Mouse (Mus musculus) kidney, embryonic 16.5 days (tissue): ENCODE measurements around the gene Igsf11. TPM values are rescaled to one million over a fixed set of nuclear protein-coding genes. Genes with fewer than 3 reads are reported as not detected.

ENCODE experiments used
- ATAC-seq: fragments of 200-750 bp; cut with Nextera tagmentation; 2 replicates; pipeline ENCODE4 v1.8.0; 2017; ENCODE audit warnings: moderate TSS enrichment; ENCODE audit not compliant: low FRiP score, low TSS enrichment
- H3K27ac ChIP-seq: fragments of 300-500 bp; sonication (generic); 2 replicates; pipeline ENCODE4 v1.5.1; 2014; ENCODE audit warnings: low read length
- H3K27me3 ChIP-seq: fragments of 300-500 bp; sonication (generic); 2 replicates; pipeline ENCODE4 v1.6.1; 2014; ENCODE audit warnings: low read length, control low read depth, mixed read lengths; ENCODE audit not compliant: insufficient read depth
- H3K36me3 ChIP-seq: fragments of 300-500 bp; sonication (generic); 2 replicates; pipeline ENCODE4 v1.6.1; 2014; ENCODE audit warnings: low read length, control low read depth, mixed read lengths; ENCODE audit not compliant: insufficient read depth
- H3K4me1 ChIP-seq: fragments of 300-500 bp; sonication (generic); 2 replicates; pipeline ENCODE4 v1.6.1; 2014; ENCODE audit warnings: low read length, control low read depth, mixed read lengths; ENCODE audit not compliant: insufficient read depth
- H3K4me2 ChIP-seq: fragments of 300-500 bp; sonication (generic); replicated peaks from 2 replicates; pipeline ENCODE4 v1.6.1; 2014; ENCODE audit warnings: low read depth, low read length
- H3K4me3 ChIP-seq: fragments of 300-500 bp; sonication (generic); 2 replicates; pipeline ENCODE4 v1.5.1; 2014; ENCODE audit warnings: mild to moderate bottlenecking, low read length
- H3K9ac ChIP-seq: fragments of 300-500 bp; sonication (generic); replicated peaks from 2 replicates; pipeline ENCODE4 v1.6.1; 2014; ENCODE audit warnings: low read length
- H3K9me3 ChIP-seq: fragments of 300-500 bp; sonication (generic); 2 replicates; pipeline ENCODE4 v1.6.1; 2016; ENCODE audit warnings: low read length, control low read depth
- WGBS: fragments of 180-500 bp; shearing (Covaris S2); extraction: QIAGEN DNeasy Blood & Tissue Kit; methylation state at CpG from one replicate; pipeline ENCODE4 v1.1.7; 2014; 5-methylcytosine and 5-hydroxymethylcytosine counted together
- polyA plus RNA-seq: library from polyadenylated mRNA; unstranded; fragments of >200 nt; fragmentation: Nextera tagmentation; extraction: Ambion mirVana; gene quantifications from 2 replicates; pipeline ENCODE4 v1.2.1, GENCODE M21; 2015

The Igsf11 gene
- 2.6 and 2.9 TPM in 2 replicates for polyA plus RNA-seq

DNA sequence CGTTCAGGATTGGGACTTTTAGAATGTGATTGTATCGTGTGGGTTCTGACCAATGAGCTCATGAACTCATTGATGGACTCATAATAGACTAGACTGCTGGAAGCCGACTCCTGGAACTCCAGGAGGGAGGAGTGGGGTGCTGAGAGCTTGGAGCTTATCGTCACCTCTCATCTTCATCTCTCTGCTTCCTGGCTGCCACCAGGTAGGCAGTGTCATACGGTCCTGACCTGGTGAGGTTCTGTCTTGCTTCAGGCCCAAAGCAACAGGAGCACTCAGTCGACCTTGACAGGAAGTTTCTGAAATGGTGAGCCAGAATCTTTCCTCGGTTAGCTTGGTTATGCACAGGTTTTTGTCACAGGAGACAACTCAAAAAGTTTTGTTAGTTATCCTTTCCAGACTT, at the start of gene Igsf11:
Igsf11 (plus strand) TSS at position 301 of the 400 bp plus-strand sequence.
- no peak within 1 kb of the TSS for H3K9ac ChIP-seq
- H3K4me1 ChIP-seq: no peaks in the 10 kb centered on the region
- no peaks in the 10 kb centered on the region for H3K9me3 ChIP-seq
- H3K27ac ChIP-seq: no peak within 1 kb of the TSS
- H3K36me3 ChIP-seq: no peaks in the 10 kb centered on the region
- H3K4me2 ChIP-seq: no peak within 1 kb of the TSS
- 0 out of 2 replicates have a peak, but pooled peaks cover 2% of the 10 kb centered on the region for H3K27me3 ChIP-seq
- H3K4me3 ChIP-seq: no peak within 1 kb of the TSS
- ATAC-seq: no peak
- 81% methylated on average over 7 of the region's 7 CpGs for whole genome bisulfite sequencing

- Histone ChIP-seq H3K27me3 (no peaks in the 10 kb centered on the region), H3K9me3 (no peaks in the 10 kb centered on the region), H3K36me3 (no peaks in the 10 kb centered on the region), H3K27ac (no peak overlapping the region), H3K4me1 (no peaks in the 10 kb centered on the region), H3K9ac (no peak overlapping the region), H3K4me3 (no peak overlapping the region), H3K4me2 (no peak overlapping the region)
- WGBS: 31% methylated on average over 8 of the region's 8 CpGs
- ATAC-seq: no peak
Observed at GRCm38 (mm10) chr16:38858120-38858749, 34.2 kb upstream of the Igsf11 start.

DNA sequence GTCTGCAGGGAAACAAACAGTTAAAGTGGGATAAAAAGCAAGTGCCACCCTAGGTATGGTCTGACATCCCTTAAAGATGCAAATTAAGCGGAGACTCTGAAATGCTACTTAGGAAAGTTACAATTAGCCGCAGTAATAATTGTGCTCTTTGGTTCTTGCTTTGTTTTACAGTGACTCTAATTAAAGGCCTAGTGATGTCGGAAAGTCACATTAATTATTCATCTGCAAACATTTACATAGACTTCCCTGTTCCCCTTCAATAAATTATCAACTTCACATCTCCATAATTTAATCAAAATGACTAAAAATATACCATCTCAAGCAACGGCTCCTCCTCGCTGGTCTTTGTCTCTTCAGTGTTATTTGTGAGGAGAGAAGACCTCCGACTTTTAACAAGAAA, 31.9 kb upstream of the Igsf11 start:
- no peak overlapping the region for H3K9ac ChIP-seq
- 65% methylated on average over 6 of the region's 6 CpGs for WGBS

GRCm38 (mm10) chr16:38864358-38864757, 28.1 kb upstream of the Igsf11 start:
- Histone ChIP-seq H3K27ac (no peak overlapping the region), H3K4me2 (no peak overlapping the region), H3K4me3 (no peak overlapping the region), H3K36me3 (no peaks in the 10 kb centered on the region), H3K9ac (no peak overlapping the region), H3K9me3 (no peaks in the 10 kb centered on the region), H3K4me1 (no peaks in the 10 kb centered on the region), H3K27me3 (no peaks in the 10 kb centered on the region)
- no peak for ATAC-seq
- 79% methylated on average over 5 of the region's 5 CpGs for WGBS

More for the DNA sequence above, 31.9 kb upstream of the Igsf11 start:
- no peak overlapping the region for H3K4me3 ChIP-seq
- no peak overlapping the region for H3K27ac ChIP-seq
- no peaks in the 10 kb centered on the region for H3K4me1 ChIP-seq
- no peaks in the 10 kb centered on the region for H3K36me3 ChIP-seq
- H3K4me2 ChIP-seq: no peak overlapping the region
- H3K9me3 ChIP-seq: no peaks in the 10 kb centered on the region
- no peak for ATAC-seq
- H3K27me3 ChIP-seq: no peaks in the 10 kb centered on the region

DNA sequence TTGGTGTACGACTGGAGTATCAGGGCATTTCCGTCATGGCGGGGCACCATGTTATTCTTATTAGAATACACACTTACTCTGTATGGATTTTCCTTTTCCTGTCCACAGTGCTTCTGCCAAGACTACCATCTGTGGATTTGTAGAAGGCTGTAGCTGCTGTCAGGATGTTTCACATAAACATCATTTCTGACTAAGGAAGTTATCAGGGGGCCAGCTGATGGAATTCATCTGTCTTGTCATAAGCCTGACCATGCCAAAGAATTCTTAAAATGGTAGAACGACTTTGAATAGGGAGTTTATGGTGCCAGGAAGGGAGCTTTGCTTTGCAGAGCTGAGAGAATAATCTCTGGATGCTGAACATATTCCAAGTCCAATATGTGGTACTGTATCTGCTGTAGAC, 19.2 kb upstream of the Igsf11 start:
- no peak for ATAC-seq
- H3K4me3 ChIP-seq: no peak overlapping the region
- no peaks in the 10 kb centered on the region for H3K4me1 ChIP-seq
- H3K9me3 ChIP-seq: no peaks in the 10 kb centered on the region
- H3K27me3 ChIP-seq: no peaks in the 10 kb centered on the region
- H3K9ac ChIP-seq: no peak overlapping the region
- WGBS: 87% methylated on average over 4 of the region's 4 CpGs
- no peaks in the 10 kb centered on the region for H3K36me3 ChIP-seq
- no peak overlapping the region for H3K27ac ChIP-seq
- H3K4me2 ChIP-seq: no peak overlapping the region

DNA sequence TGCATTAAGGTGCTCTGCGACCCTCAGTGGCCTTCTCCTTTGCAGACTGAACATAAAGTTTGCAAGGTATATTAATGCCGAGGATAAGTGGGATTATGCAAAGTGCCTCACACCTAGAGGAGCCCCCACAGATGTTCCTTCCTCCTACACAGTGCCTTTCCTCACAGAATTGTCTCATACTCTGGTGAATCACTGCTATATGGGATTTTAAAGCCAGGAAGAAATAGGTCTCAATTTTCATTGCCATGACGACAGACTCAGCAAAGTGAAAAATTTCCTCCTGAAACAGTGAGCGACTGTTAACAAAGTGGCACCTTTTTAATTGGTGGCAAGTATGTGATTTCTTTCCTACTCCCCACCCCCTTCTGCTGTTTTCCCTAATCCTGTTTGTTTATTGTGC, 18.0 kb upstream of the Igsf11 start:
- no peak for ATAC-seq
- Histone ChIP-seq H3K9me3 (no peaks in the 10 kb centered on the region), H3K9ac (no peak overlapping the region), H3K36me3 (no peaks in the 10 kb centered on the region), H3K27me3 (no peaks in the 10 kb centered on the region), H3K4me2 (no peak overlapping the region), H3K27ac (no peak overlapping the region), H3K4me1 (no peaks in the 10 kb centered on the region), H3K4me3 (no peak overlapping the region)
- WGBS: 35% methylated on average over 4 of the region's 4 CpGs

- no peaks in the 10 kb centered on the region for H3K36me3 ChIP-seq
- no peak overlapping the region for H3K4me2 ChIP-seq
- no peak for ATAC-seq
- peaks cover 27% of the 10 kb centered on the region for H3K27me3 ChIP-seq
- no peak overlapping the region for H3K27ac ChIP-seq
- no peaks in the 10 kb centered on the region for H3K9me3 ChIP-seq
- WGBS: 43% methylated on average over 8 of the region's 8 CpGs
- H3K4me3 ChIP-seq: no peak overlapping the region
- no peak overlapping the region for H3K9ac ChIP-seq
- H3K4me1 ChIP-seq: no peaks in the 10 kb centered on the region
Observed at GRCm38 (mm10) chr16:38898816-38899425, 6.5 kb downstream of the Igsf11 start.

GRCm38 (mm10) chr16:38900024-38900423, 7.6 kb downstream of the Igsf11 start:
- Histone ChIP-seq H3K9me3 (no peaks in the 10 kb centered on the region), H3K4me3 (no peak overlapping the region), H3K9ac (no peak overlapping the region), H3K4me1 (no peaks in the 10 kb centered on the region), H3K4me2 (no peak overlapping the region), H3K27ac (no peak overlapping the region), H3K36me3 (no peaks in the 10 kb centered on the region), H3K27me3 (peaks cover 36% of the 10 kb centered on the region)
- 77% methylated on average over 1 of the region's 1 CpGs for WGBS
- ATAC-seq: no peak

DNA sequence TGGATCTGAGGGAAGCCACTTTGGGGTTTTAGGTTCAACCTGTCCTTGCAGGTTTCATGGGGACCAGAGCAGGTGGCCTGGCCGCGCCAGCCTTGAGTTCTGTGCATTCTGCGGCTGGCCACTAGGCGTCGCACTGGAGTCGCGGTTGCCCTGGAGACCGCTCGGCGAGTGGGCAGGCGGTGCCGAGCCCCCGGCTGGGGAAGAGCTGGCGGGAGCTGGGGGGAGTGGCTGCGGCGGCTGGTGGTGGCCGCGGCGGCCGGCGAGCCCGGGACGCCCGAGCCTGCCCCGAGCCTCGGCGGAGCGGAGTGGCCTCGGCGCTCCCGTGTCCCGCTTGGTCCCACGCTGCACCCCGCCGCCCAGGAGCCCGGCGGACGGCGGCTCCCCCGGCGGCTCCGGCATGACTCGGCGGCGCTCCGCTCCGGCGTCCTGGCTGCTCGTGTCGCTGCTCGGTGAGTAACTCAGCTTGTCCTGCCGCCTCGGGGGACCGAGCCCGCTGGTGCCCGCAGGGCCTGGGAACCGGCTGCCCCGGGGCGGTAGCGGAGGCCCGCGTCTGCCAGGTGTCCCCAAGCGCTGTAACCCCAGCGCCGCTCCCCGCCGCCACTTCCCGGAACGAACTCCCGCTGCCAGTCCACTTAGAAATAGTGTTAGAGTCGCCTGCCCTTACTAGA, 9.8 kb downstream of the Igsf11 start:
- H3K4me1 ChIP-seq: no peaks in the 10 kb centered on the region
- H3K9me3 ChIP-seq: no peaks in the 10 kb centered on the region
- peak overlapping the region; percentile 84 for H3K4me2 ChIP-seq
- WGBS: under 1% methylated on average over 61 of the region's 71 CpGs
- peak overlapping the region; percentile 78 for H3K9ac ChIP-seq
- 0 out of 2 replicates have a peak overlapping the region, but pooled peaks have one; percentile 12 for H3K27ac ChIP-seq
- H3K4me3 ChIP-seq: peak overlapping the region; percentile 66
- H3K36me3 ChIP-seq: no peaks in the 10 kb centered on the region
- H3K27me3 ChIP-seq: peaks cover 41% of the 10 kb centered on the region
- peak; percentile 99 for ATAC-seq

- Histone ChIP-seq H3K4me2 (peak overlapping the region; percentile 84), H3K9ac (no peak overlapping the region), H3K9me3 (no peaks in the 10 kb centered on the region), H3K36me3 (no peaks in the 10 kb centered on the region), H3K4me3 (peak overlapping the region; percentile 16; the same call in 1 of the 2 replicates), H3K27me3 (peaks cover 38% of the 10 kb centered on the region), H3K27ac (no peak overlapping the region), H3K4me1 (no peaks in the 10 kb centered on the region)
- ATAC-seq: no peak
- WGBS: 38% methylated on average over 4 of the region's 4 CpGs
Observed at GRCm38 (mm10) chr16:38903020-38903419, 10.5 kb downstream of the Igsf11 start.
